ENCODE assay signal across 8 mouse cellular contexts in the genomic region with DNA sequence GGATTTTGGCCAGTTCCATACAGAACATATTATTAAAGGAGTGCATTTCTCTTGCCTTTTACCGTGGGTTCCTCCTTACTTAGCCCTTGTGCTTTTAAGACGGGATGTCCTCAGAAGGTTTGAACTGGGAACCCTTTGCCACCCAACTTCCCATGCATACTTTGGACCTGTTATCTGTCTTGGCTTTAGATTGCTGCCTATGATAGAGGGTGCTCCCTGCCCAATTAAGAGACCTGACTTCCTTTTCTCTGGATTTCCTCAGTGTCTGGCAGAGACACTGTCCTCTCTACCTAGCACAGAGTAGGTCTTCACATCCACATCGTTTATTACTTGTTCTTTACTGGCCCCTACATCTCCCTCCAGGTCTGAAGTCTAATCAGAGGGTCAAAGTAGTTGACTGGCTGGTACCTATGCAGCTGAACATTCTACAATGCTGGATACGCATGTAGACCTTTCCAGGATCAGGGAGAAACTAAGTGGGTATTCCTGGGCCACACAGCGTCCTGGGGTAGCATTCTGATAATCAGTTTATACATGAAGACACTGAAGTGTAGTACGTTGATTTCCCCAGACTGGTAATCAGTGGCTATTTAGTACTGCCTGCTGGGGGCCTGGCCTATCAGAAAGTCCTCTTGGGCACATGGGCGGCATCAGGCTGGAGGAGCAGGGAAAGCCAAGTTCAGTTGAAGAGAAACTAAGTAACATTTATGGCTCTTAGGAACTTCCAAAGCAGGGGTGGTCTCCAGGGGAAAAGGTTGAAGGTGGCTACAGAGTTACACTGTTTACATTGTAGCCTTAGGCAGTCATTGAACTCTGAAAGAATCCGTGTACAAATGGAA. TPM values are rescaled to one million over a fixed set of nuclear protein-coding genes. Genes with fewer than 3 reads are reported as not detected.
DNase-seq lines count a peak whose midpoint lies in the region; ATAC-seq and TF ChIP-seq lines count a peak whose summit lies in the region.

No protein-coding gene starts in this region.

- WGBS in embryonic facial prominence, embryonic 14.5 days = 32% methylated on average over 8 of the region's 8 CpGs
- WGBS in limb, embryonic 12.5 days = 32% methylated on average over 8 of the region's 8 CpGs
- 38% methylated on average over 8 of the region's 8 CpGs for WGBS in neural tube, embryonic 13.5 days
- 63% methylated on average over 8 of the region's 8 CpGs for WGBS in cerebellum, adult 2 months

- H3K9ac ChIP-seq in embryonic facial prominence, embryonic 14.5 days (ENCODE audit: low read depth, low read length) = peak overlapping the region; percentile 88
- H3K9ac ChIP-seq in limb, embryonic 12.5 days (replicated peaks) = peak overlapping the region; percentile 94
- H3K9ac ChIP-seq in neural tube, embryonic 13.5 days = peak overlapping the region; percentile 93

- H3K4me2 ChIP-seq in embryonic facial prominence, embryonic 14.5 days (ENCODE audit: low read depth, low read length) = peak overlapping the region; percentile 92
- peak overlapping the region; percentile 92 for H3K4me2 ChIP-seq in limb, embryonic 12.5 days
- peak overlapping the region; percentile 93 for H3K4me2 ChIP-seq in neural tube, embryonic 13.5 days

- H3K27me3 ChIP-seq in embryonic facial prominence, embryonic 14.5 days (replicated peaks; ENCODE audit: control insufficient read depth, insufficient read depth, low read length) = no peaks in the 10 kb centered on the region
- no peaks in the 10 kb centered on the region for H3K27me3 ChIP-seq in limb, embryonic 12.5 days
- H3K27me3 ChIP-seq in neural tube, embryonic 13.5 days = no peaks in the 10 kb centered on the region
- no peaks in the 10 kb centered on the region for H3K27me3 ChIP-seq in cerebellum, adult 2 months (ENCODE audit: control insufficient read depth, insufficient read depth, low read length)

- peaks cover 25% of the 10 kb centered on the region for H3K4me1 ChIP-seq in embryonic facial prominence, embryonic 14.5 days (ENCODE audit: control insufficient read depth, insufficient read depth, low read length)
- peaks cover 33% of the 10 kb centered on the region for H3K4me1 ChIP-seq in limb, embryonic 12.5 days (replicated peaks)
- peaks cover 35% of the 10 kb centered on the region for H3K4me1 ChIP-seq in neural tube, embryonic 13.5 days (replicated peaks)
- H3K4me1 ChIP-seq in cerebellum, adult 2 months (ENCODE audit: control insufficient read depth, insufficient read depth, low read length) = peaks cover 8% of the 10 kb centered on the region

- intact Hi-C loops in left cerebral cortex, adult 2 months (cut with DNase I) = no loop called here

- peaks cover 6% of the 10 kb centered on the region; the same call in 1 of the 2 replicates for H3K36me3 ChIP-seq in embryonic facial prominence, embryonic 14.5 days (ENCODE audit: control insufficient read depth, insufficient read depth, low read length)
- peaks cover 8% of the 10 kb centered on the region; the same call in 1 of the 2 replicates for H3K36me3 ChIP-seq in limb, embryonic 12.5 days
- H3K36me3 ChIP-seq in neural tube, embryonic 13.5 days = no peaks in the 10 kb centered on the region

- no peak for ATAC-seq in embryonic facial prominence, embryonic 14.5 days (ENCODE audit: low read depth)
- ATAC-seq in limb, embryonic 12.5 days (ENCODE audit: insufficient number of reproducible peaks, insufficient read depth, low FRiP score, low TSS enrichment, low read depth) = no peak
- no peak for ATAC-seq in neural tube, embryonic 13.5 days (ENCODE audit: low read depth)

- peak overlapping the region; percentile 80 for H3K4me3 ChIP-seq in left cerebral cortex, adult 2 months
- peak overlapping the region; percentile 75 for H3K4me3 ChIP-seq in embryonic facial prominence, embryonic 14.5 days (ENCODE audit: low read depth, low read length)
- peak overlapping the region; percentile 78 for H3K4me3 ChIP-seq in limb, embryonic 12.5 days (replicated peaks)
- H3K4me3 ChIP-seq in neural tube, embryonic 13.5 days = peak overlapping the region; percentile 79
- H3K4me3 ChIP-seq in cerebellum, adult 2 months (replicated peaks; ENCODE audit: insufficient read depth, low read depth, low read length) = no peak overlapping the region

- H3K9me3 ChIP-seq in embryonic facial prominence, embryonic 14.5 days (ENCODE audit: control insufficient read depth, low read length) = no peaks in the 10 kb centered on the region
- H3K9me3 ChIP-seq in limb, embryonic 12.5 days = no peaks in the 10 kb centered on the region
- H3K9me3 ChIP-seq in neural tube, embryonic 13.5 days = no peaks in the 10 kb centered on the region

- TF ChIP-seq POLR2A in cerebellum, adult 2 months (IDR thresholded peaks at IDR 0.05; ENCODE audit: borderline replicate concordance, insufficient read depth, low read length) = no peak

- H3K27ac ChIP-seq in left cerebral cortex, adult 2 months = no peak overlapping the region
- peak overlapping the region; percentile 90; the same call in 1 of the 2 replicates for H3K27ac ChIP-seq in embryonic facial prominence, embryonic 14.5 days (replicated peaks; ENCODE audit: low read depth, low read length)
- peak overlapping the region; percentile 92; the same call in 1 of the 2 replicates for H3K27ac ChIP-seq in limb, embryonic 12.5 days
- no peak overlapping the region for H3K27ac ChIP-seq in neural tube, embryonic 13.5 days (replicated peaks)
- H3K27ac ChIP-seq in cerebellum, adult 2 months (ENCODE audit: insufficient read depth, low read length) = no peak overlapping the region

- TF ChIP-seq CTCF in left cerebral cortex, adult 2 months (IDR thresholded peaks at IDR 0.05) = no peak
- TF ChIP-seq CTCF in cerebellum, adult 2 months (IDR thresholded peaks at IDR 0.05; ENCODE audit: borderline replicate concordance, insufficient read depth, low read depth, low read length) = no peak

- DNase-seq in left cerebral cortex, adult 2 months (ENCODE audit: extremely low spot score in 1 of 2, low spot score in 2 of 2) = no peak
- DNase-seq in left cerebral cortex, adult 11 months (ENCODE audit: low spot score) = no peak
- DNase-seq in embryonic facial prominence, embryonic 14.5 days (ENCODE audit: low spot score) = no peak
- DNase-seq in cerebellum, adult 2 months = no peak
- DNase-seq in spleen, postnatal 36 days (ENCODE audit: low spot score in 2 of 2) = no peak
- DNase-seq in thymus, postnatal 4 days = no peak

RNA-seq across cellular contexts. Expression of a gene that starts 2.3 kb away (rescaled TPM):
- 100 to 1,000 TPM; 160 to 180 TPM for total RNA-seq in left cerebral cortex, adult 2 months (2021)
- 91.9 and 110 TPM in 2 replicates for polyA plus RNA-seq in embryonic facial prominence, embryonic 14.5 days (2014; fragmentation: Nextera tagmentation; extraction: Ambion mirVana)
- polyA plus RNA-seq in limb, embryonic 12.5 days (2016; fragmentation: Nextera tagmentation; extraction: Ambion mirVana) = 242 and 244 TPM in 2 replicates
- polyA plus RNA-seq in neural tube, embryonic 13.5 days (2015; fragmentation: Nextera tagmentation; extraction: Ambion mirVana) = 197 and 213 TPM in 2 replicates
- polyA plus RNA-seq in cerebellum, adult 2 months (2012; rRNA removed) = 181 and 183 TPM in 2 replicates

RNA-seq across cellular contexts. Expression of a gene that starts 59.2 kb away (rescaled TPM):
- total RNA-seq in left cerebral cortex, adult 2 months (2021) = 10 to 100 TPM; 52.3 to 56.0 TPM
- 3.5 and 3.8 TPM in 2 replicates for polyA plus RNA-seq in embryonic facial prominence, embryonic 14.5 days (2014; fragmentation: Nextera tagmentation; extraction: Ambion mirVana)
- polyA plus RNA-seq in limb, embryonic 12.5 days (2016; fragmentation: Nextera tagmentation; extraction: Ambion mirVana) = 3.0 and 3.6 TPM in 2 replicates
- polyA plus RNA-seq in neural tube, embryonic 13.5 days (2015; fragmentation: Nextera tagmentation; extraction: Ambion mirVana) = 7.0 and 7.4 TPM in 2 replicates
- polyA plus RNA-seq in cerebellum, adult 2 months (2012; rRNA removed) = 35.0 and 46.0 TPM in 2 replicates

Comparison
In these comparisons a context has a peak if more than half of its experiments do, and no peak if none do; other contexts are left out.
1. H3K27ac ChIP-seq: peak in embryonic facial prominence, embryonic 14.5 days (single experiment) and limb, embryonic 12.5 days (single experiment); none in left cerebral cortex, adult 2 months (single experiment), neural tube, embryonic 13.5 days (single experiment) and cerebellum, adult 2 months (single experiment).
2. Peak in every context shown above with its lines, with median percentiles within 50 percentile points of each other: H3K4me2 ChIP-seq and H3K9ac ChIP-seq.